Mouse (Mus musculus): ENCODE results near the gene Cstb. TPM values are rescaled to one million over a fixed set of nuclear protein-coding genes. Genes with fewer than 3 reads are reported as not detected.

Gene Cstb
- polyA plus RNA-seq, 1 experiment from 2014 or later: 418 TPM

GRCm38 (mm10) chr10:78458348-78459111, 33.1 kb downstream of the Cstb start:
- CTCF ChIA-PET: interaction anchor here (2.6 kb wide), 1 partner anchor 12 kb away, joined by 8 read pairs; no protein-coding TSS in a partner anchor
- POLR2A ChIA-PET: no interaction called here
- no peaks in the 10 kb centered on the region for H3K27me3 ChIP-seq
- ATAC-seq (peak; percentile 38), DNase-seq (ENCODE audit: low read depth, low spot score) (no peak)
- in situ Hi-C loops (cut with MboI; ENCODE audit: low pct_unique_long_range_greater_than_20kb): no loop called here
- no peak for TF ChIP-seq CTCF (IDR thresholded peaks at IDR 0.05)

- in situ Hi-C loops (cut with MboI; ENCODE audit: low pct_unique_long_range_greater_than_20kb): no loop called here
- ChIA-PET CTCF (interaction anchor here (2.6 kb wide), 1 partner anchor 14 kb away, joined by 8 read pairs; no protein-coding TSS in a partner anchor), POLR2A (interaction anchor here (0.6 kb wide), 2 partner anchors 121 to 456 kb away, joined by 5 read pairs; no protein-coding TSS in a partner anchor)
- TF ChIP-seq CTCF (IDR thresholded peaks at IDR 0.05): no peak
- DNase-seq (ENCODE audit: low read depth, low spot score) (no peak), ATAC-seq (no peak)
- H3K27me3 ChIP-seq: no peaks in the 10 kb centered on the region
These were observed 35.0 kb downstream of the Cstb start for GRCm38 (mm10) chr10:78460463-78460862.

DNA sequence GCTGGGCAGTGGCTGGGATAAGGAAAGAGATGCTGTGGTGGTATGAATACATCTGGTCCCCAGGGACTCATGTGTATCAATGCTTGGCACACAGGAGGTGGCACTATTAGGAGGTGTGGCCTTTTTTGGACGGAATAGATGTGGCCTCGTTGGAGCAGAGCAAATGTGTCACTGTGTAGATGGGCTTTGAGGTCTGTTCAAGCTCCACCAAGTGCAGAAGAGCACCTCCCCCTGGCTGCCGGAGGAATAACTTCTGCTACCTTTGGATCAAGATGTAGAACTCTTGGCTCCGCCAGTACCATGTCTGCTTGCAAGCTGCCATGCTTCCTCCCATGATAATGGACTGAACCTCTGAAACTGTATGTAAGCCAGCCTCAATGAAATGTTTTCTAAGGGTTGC, 36.3 kb downstream of the Cstb start:
- no peak for ATAC-seq
- no peak for TF ChIP-seq CTCF (IDR thresholded peaks at IDR 0.05)
- in situ Hi-C loops (cut with MboI; ENCODE audit: low pct_unique_long_range_greater_than_20kb): no loop called here
- no peak for DNase-seq (ENCODE audit: low read depth, low spot score)
- no peaks in the 10 kb centered on the region for H3K27me3 ChIP-seq
- CTCF ChIA-PET: interaction anchor here (0.9 kb wide), 1 partner anchor 9 kb away, joined by 3 read pairs; no protein-coding TSS in a partner anchor
- POLR2A ChIA-PET: interaction anchor here (1.6 kb wide), 1 partner anchor 36 kb away, joined by 4 read pairs; the partner anchor contains the start of gene Cstb

DNA sequence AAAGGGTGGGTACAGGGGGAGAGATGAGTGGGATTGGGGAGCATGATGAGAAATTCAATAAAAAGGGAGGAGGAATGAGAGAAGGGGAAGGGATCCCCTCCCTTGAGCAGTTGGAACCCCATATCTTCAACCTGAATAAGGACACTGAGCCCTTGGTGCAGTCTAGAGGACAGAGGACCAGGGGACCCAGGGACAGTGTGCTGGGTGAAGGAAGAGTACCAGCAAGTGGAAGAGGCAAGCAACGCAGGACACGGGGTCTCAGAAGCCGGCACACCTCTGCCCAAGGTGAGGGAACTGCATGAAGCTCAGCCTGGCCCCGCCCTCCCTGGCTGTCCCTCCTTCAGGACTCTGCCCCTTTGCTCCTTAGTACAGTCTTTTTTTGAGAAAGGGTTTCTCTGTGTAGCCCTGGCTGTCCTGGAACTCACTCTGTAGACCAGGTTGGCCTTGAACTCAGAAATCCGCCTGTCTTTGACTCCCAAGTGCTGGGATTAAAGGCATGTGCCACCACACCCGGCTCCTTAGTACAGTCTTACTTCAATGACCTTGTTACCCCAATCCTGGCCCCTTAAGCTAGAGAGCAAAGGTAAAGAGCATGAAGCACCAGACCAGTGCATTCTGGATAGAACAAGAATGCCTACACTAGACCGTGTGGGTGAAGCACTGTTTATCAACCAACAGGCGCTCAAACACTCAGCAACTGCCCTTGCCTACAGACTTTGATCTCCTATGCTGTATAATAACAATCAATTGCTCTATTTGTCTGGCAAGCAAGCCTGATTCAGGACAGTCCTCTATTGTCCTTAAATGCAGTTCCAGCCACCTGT, 37.7 kb downstream of the Cstb start:
- in situ Hi-C loops (cut with MboI; ENCODE audit: low pct_unique_long_range_greater_than_20kb): no loop called here
- CTCF ChIA-PET: interaction anchor here (1.0 kb wide), 1 partner anchor 10 kb away, joined by 3 read pairs; no protein-coding TSS in a partner anchor
- H3K27me3 ChIP-seq: no peaks in the 10 kb centered on the region
- DNase-seq (ENCODE audit: low read depth, low spot score): no peak
- POLR2A ChIA-PET: interaction anchor here (0.7 to 1.6 kb wide), 2 partner anchors 37 to 108 kb away, joined by 3 to 4 read pairs; partner anchors contain the start of gene Cstb
- no peak for ATAC-seq
- TF ChIP-seq CTCF (IDR thresholded peaks at IDR 0.05): no peak

DNA sequence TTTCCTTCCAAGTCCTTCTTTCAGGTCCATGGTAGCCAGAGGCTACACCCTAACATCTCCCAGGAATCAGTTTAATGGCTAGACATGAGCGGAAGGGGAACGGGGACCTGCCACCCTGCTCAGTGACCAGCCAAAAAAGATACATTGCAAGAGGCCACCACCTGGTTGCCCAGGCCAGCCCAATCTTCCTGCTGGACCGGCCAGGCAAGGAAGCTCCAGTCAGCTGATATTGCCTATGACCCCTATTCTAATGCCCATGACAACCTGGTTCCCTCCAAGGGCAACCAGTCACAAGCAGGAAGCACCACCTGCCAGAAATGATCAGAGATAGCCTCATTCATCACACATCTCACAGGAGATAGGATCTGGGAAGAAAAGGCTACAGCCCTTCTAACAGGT, 38.3 kb downstream of the Cstb start:
- in situ Hi-C loops (cut with MboI; ENCODE audit: low pct_unique_long_range_greater_than_20kb): no loop called here
- H3K27me3 ChIP-seq: no peaks in the 10 kb centered on the region
- TF ChIP-seq CTCF (IDR thresholded peaks at IDR 0.05): no peak
- peak; percentile 2 for ATAC-seq
- ChIA-PET CTCF (interaction anchor here (1.0 kb wide), 1 partner anchor 10 kb away, joined by 3 read pairs; no protein-coding TSS in a partner anchor), POLR2A (no interaction called here)
- no peak for DNase-seq (ENCODE audit: low read depth, low spot score)

- ChIA-PET CTCF (interaction anchor here (0.8 to 1.2 kb wide), 3 partner anchors 9 to 110 kb away, joined by 3 read pairs; partner anchors contain the start of gene Ilvbl), POLR2A (no interaction called here)
- in situ Hi-C loops (cut with MboI; ENCODE audit: low pct_unique_long_range_greater_than_20kb): no loop called here
- no peak for TF ChIP-seq CTCF (IDR thresholded peaks at IDR 0.05)
- DNase-seq (ENCODE audit: low read depth, low spot score) (no peak), ATAC-seq (peak; percentile 14)
- no peaks in the 10 kb centered on the region for H3K27me3 ChIP-seq
These were observed 38.8 kb downstream of the Cstb start for GRCm38 (mm10) chr10:78464201-78464791.

GRCm38 (mm10) chr10:78464792-78465207, 39.3 kb downstream of the Cstb start, which contains the start of gene Pdxk:
Gene Pdxk, minus strand, starts transcription at chr10:78464975.
- CTCF ChIA-PET: interaction anchor here (0.8 to 1.2 kb wide), 3 partner anchors 12 to 109 kb away, joined by 3 read pairs; partner anchors contain the start of gene Ilvbl

DNA sequence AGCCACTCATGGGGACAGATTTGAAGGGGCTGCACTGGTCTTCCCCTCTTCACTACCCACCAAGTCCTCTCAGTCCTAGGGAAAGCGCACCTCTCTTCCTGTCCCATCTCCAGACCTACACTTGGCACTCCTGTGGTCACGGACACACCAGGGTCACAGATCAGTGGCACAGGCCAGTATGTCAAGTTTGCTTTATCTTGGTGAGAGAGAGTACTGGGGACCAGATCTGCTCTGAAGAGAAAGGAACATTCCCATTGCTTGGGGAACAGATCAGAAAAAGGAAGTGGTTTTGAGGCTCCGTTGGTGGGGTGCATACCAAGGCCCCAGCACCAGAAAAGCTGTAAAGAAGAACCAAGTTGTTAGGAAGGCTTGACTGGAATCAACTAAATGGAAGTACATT, 40.0 kb downstream of the Cstb start:
- ATAC-seq: no peak
- CTCF ChIA-PET: interaction anchor here (0.8 to 1.2 kb wide), 2 partner anchors 12 to 23 kb away, joined by 3 read pairs; no protein-coding TSS in a partner anchor

More at GRCm38 (mm10) chr10:78464792-78465207, 39.3 kb downstream of the Cstb start, which contains the start of gene Pdxk:
- POLR2A ChIA-PET: no interaction called here
- in situ Hi-C loops (cut with MboI; ENCODE audit: low pct_unique_long_range_greater_than_20kb): no loop called here
- ATAC-seq (peak; percentile 94), DNase-seq (ENCODE audit: low read depth, low spot score) (peak; percentile 34)
- no peak for TF ChIP-seq CTCF (IDR thresholded peaks at IDR 0.05)
- no peaks in the 10 kb centered on the region for H3K27me3 ChIP-seq

GRCm38 (mm10) chr10:78466647-78467046, 41.2 kb downstream of the Cstb start:
- no peaks in the 10 kb centered on the region for H3K27me3 ChIP-seq
- no peak for TF ChIP-seq CTCF (IDR thresholded peaks at IDR 0.05)
- ChIA-PET CTCF (no interaction called here), POLR2A (interaction anchor here (0.8 kb wide), 1 partner anchor 42 kb away, joined by 3 read pairs; no protein-coding TSS in a partner anchor)
- DNase-seq (ENCODE audit: low read depth, low spot score): no peak
- in situ Hi-C loops (cut with MboI; ENCODE audit: low pct_unique_long_range_greater_than_20kb): no loop called here
- no peak for ATAC-seq

More for the DNA sequence above, 40.0 kb downstream of the Cstb start:
- POLR2A ChIA-PET: no interaction called here
- no peak for TF ChIP-seq CTCF (IDR thresholded peaks at IDR 0.05)
- no peak for DNase-seq (ENCODE audit: low read depth, low spot score)
- in situ Hi-C loops (cut with MboI; ENCODE audit: low pct_unique_long_range_greater_than_20kb): no loop called here
- H3K27me3 ChIP-seq: no peaks in the 10 kb centered on the region

DNA sequence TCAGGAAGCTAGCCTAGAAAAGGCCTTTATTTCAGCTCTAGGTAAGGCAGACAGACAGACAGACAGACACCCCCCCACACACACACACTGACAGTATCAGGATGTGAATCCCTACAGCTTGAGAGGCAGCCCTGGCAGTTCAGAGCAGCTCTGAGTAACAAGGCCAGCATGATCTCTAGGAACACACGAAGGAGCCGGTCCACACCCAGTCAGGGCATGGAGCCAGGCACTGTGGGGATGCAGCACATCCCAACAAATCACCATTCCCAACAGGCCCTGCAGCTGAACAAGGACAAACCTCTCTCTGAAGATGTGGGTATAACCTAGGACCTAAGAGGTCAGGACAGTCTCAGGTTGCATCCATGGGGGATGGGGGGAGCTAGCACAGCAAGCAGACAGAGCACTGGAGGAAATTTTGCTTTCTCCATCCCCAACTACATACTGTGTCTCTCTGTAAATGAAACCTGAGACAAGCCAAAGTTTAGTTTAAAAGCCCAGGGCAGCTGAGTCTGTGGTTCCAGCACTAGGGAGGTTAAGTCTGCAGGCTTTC, 42.4 kb downstream of the Cstb start:
- TF ChIP-seq CTCF (IDR thresholded peaks at IDR 0.05): no peak
- POLR2A ChIA-PET: no interaction called here
- DNase-seq (ENCODE audit: low read depth, low spot score): no peak
- CTCF ChIA-PET: no interaction called here
- in situ Hi-C loops (cut with MboI; ENCODE audit: low pct_unique_long_range_greater_than_20kb): no loop called here
- no peak for ATAC-seq
- H3K27me3 ChIP-seq: no peaks in the 10 kb centered on the region
